Mouse (Mus musculus): ENCODE measurements around the gene 1700001C02Rik. TPM values are rescaled to one million over a fixed set of nuclear protein-coding genes. Genes with fewer than 3 reads are reported as not detected.
A peak's percentile ranks its signal among the peaks of the same experiment; 100 is the strongest.

The 1700001C02Rik gene
- polyA plus RNA-seq (2011; ENCODE audit: insufficient read depth, insufficient read length, low replicate concordance, missing spikeins): not detected in 2 replicates

DNA sequence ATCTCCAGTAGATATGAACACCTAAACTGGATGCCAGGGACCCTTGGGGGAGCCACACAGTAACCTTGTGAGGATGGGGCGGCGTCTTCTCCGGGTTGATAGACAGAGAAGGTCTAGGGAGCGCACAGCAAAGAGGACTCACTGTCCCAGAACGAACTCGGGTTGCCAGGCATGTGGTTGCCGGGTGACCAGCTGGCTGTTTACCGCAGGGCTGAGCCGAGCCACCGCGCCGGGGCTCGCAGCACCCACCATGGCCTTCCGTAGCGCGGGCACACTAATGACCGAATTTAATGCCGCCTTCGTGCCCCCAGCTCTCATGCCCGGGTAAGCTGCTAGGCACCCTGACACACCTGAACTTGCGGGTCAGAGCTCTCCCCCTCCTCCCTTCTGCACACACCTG lies at the start of gene 1700001C02Rik:
Gene 1700001C02Rik (plus strand): TSS at position 187 of the 400 bp plus-strand sequence.
- 20% methylated on average over 21 of the region's 21 CpGs for WGBS
- H3K4me3 ChIP-seq (replicated peaks; ENCODE audit: control insufficient read depth, low read depth, low read length): no peak within 1 kb of the TSS
- H3K27ac ChIP-seq (ENCODE audit: control insufficient read depth, insufficient read depth, low read depth, low read length, poor library complexity): no peak within 1 kb of the TSS
- no peak for TF ChIP-seq CTCF (IDR thresholded peaks at IDR 0.05; ENCODE audit: control insufficient read depth, insufficient read depth, low read length)
- TF ChIP-seq POLR2A (IDR thresholded peaks at IDR 0.05; ENCODE audit: borderline replicate concordance, control insufficient read depth, low read depth, low read length): no peak
- H3K4me1 ChIP-seq (ENCODE audit: control insufficient read depth, insufficient read depth, low read length): no peaks in the 10 kb centered on the region

DNA sequence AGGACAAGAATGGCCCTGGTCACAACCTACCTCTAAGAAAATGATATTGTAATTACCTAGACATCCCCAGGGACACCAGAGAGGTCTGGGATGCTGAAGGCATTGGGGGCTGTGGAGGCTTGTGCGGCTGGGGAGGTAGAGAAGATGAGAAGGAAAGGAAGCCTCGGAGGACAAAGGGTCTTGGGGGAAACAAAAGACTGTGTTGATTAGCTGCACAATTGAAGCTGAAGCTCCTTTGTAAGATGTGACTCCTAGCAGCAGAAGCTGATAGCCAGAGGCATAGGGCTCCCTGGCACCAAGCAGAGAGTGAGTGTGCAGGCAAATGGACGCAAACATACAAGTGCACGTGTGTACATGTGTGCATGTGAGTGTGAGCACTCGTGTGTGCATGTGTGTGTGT lies 49.2 kb upstream of the 1700001C02Rik start:
- 78% methylated on average over 5 of the region's 5 CpGs for WGBS
- Histone ChIP-seq H3K4me3 (replicated peaks; ENCODE audit: control insufficient read depth, low read depth, low read length) (no peak overlapping the region), H3K27ac (ENCODE audit: control insufficient read depth, insufficient read depth, low read depth, low read length, poor library complexity) (no peak overlapping the region), H3K4me1 (ENCODE audit: control insufficient read depth, insufficient read depth, low read length) (no peaks in the 10 kb centered on the region)
- TF ChIP-seq POLR2A (IDR thresholded peaks at IDR 0.05; ENCODE audit: borderline replicate concordance, control insufficient read depth, low read depth, low read length) (no peak), CTCF (IDR thresholded peaks at IDR 0.05; ENCODE audit: control insufficient read depth, insufficient read depth, low read length) (no peak)

DNA sequence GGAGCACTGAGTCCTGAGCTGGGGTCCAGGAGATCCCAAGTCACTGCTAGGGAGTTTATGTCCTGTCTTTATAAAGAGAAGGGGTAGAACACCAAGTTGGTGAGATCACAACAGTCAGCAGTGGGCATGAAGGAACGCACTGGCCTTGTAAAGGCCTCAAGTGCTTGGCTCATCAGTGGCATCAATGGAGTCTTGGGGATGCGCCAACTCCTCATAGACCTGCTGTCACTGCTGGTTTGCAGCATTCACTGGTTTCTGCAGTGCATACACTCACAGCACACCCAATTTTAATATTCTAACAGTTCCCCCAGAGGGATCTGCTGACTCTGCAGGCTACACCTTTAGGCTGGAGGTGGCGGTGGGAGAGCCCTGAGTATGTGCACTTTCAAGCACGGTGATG lies 42.7 kb upstream of the 1700001C02Rik start:
- Histone ChIP-seq H3K4me3 (replicated peaks; ENCODE audit: control insufficient read depth, low read depth, low read length) (no peak overlapping the region), H3K27ac (ENCODE audit: control insufficient read depth, insufficient read depth, low read depth, low read length, poor library complexity) (no peak overlapping the region), H3K4me1 (ENCODE audit: control insufficient read depth, insufficient read depth, low read length) (no peaks in the 10 kb centered on the region)
- no peak for TF ChIP-seq POLR2A (IDR thresholded peaks at IDR 0.05; ENCODE audit: borderline replicate concordance, control insufficient read depth, low read depth, low read length)
- no peak for TF ChIP-seq CTCF (IDR thresholded peaks at IDR 0.05; ENCODE audit: control insufficient read depth, insufficient read depth, low read length)
- 71% methylated on average over 4 of the region's 4 CpGs for WGBS

DNA sequence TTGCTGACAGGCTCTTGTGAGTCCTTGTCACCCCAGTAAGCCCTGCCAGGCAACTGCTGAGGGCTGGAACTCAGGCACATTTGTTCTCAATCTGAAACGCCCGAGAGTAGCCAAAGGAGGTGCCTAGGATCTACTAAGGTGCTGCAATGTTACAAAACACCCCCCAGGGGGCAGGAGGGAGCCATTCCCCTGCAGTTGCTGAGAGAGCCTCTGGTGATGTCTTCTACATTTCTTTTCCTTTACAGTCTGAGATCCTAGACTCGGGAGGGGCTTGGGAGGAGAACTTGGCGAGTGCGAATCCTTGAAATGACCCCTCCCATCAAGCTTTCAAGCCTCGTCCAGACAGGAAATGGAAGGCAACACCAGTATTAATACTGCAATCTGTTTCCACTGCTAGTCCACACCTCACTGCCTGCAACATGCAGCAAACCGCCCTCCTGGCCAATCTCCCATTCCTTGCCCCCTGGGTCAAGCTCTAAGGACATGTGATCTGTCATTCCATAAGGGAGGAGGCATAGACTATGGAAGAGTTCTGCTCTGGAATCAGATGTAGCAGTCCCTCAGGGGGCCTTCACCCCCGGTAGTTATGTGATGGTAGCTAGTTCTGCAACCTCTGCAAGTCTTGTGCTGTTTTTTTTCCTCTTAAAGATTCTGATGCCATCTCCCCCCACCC lies 42.1 kb upstream of the 1700001C02Rik start:
- 31% methylated on average over 8 of the region's 8 CpGs for WGBS
- H3K27ac ChIP-seq (ENCODE audit: control insufficient read depth, insufficient read depth, low read depth, low read length, poor library complexity): no peak overlapping the region
- no peaks in the 10 kb centered on the region for H3K4me1 ChIP-seq (ENCODE audit: control insufficient read depth, insufficient read depth, low read length)
- TF ChIP-seq POLR2A (IDR thresholded peaks at IDR 0.05; ENCODE audit: borderline replicate concordance, control insufficient read depth, low read depth, low read length) (no peak), CTCF (IDR thresholded peaks at IDR 0.05; ENCODE audit: control insufficient read depth, insufficient read depth, low read length) (peak; percentile 50; the same call in 1 of the 2 replicates)
- no peak overlapping the region for H3K4me3 ChIP-seq (replicated peaks; ENCODE audit: control insufficient read depth, low read depth, low read length)

DNA sequence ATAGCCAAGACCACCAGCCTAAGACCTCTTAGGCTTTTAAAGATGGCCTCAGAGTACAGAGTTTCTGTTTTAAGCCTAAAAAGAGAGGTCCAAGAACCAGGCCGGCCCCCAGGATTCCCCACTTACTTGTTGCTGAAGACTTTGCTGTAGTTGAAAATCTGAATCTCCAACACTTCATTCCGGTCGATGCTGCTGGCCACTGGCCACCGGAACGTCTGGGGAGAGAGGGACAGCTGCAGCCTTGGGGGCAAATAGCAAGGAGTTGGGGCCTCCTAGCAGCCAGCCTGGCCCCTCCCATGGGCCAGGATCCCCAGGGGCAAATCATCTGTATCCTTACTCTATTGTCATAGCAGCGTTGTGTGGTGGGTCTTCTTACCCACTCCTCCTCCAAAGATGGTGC lies 38.4 kb upstream of the 1700001C02Rik start:
- Histone ChIP-seq H3K4me1 (ENCODE audit: control insufficient read depth, insufficient read depth, low read length) (no peaks in the 10 kb centered on the region), H3K4me3 (replicated peaks; ENCODE audit: control insufficient read depth, low read depth, low read length) (no peak overlapping the region), H3K27ac (ENCODE audit: control insufficient read depth, insufficient read depth, low read depth, low read length, poor library complexity) (no peak overlapping the region)
- WGBS: 83% methylated on average over 6 of the region's 6 CpGs
- TF ChIP-seq CTCF (IDR thresholded peaks at IDR 0.05; ENCODE audit: control insufficient read depth, insufficient read depth, low read length) (no peak), POLR2A (IDR thresholded peaks at IDR 0.05; ENCODE audit: borderline replicate concordance, control insufficient read depth, low read depth, low read length) (no peak)

DNA sequence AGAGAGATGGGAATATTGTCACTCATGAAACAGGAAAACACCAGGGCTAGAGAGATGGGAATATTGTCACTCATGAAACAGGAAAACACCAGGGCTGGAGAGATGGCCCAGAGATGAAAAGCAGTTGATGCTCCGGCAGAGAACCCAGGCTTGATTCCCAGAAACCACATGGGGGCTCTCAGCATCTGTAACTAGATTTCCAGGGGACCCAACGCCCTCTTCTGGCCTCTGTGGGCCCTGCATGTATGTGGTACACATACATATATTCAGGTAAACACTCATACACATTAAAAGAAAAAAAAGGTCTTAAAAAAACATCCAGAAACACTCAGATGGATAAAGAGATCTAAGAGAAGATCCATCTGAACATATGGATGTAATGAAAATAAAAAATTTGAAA lies 26.9 kb upstream of the 1700001C02Rik start:
- TF ChIP-seq POLR2A (IDR thresholded peaks at IDR 0.05; ENCODE audit: borderline replicate concordance, control insufficient read depth, low read depth, low read length) (no peak), CTCF (IDR thresholded peaks at IDR 0.05; ENCODE audit: control insufficient read depth, insufficient read depth, low read length) (no peak)
- H3K4me3 ChIP-seq (replicated peaks; ENCODE audit: control insufficient read depth, low read depth, low read length): no peak overlapping the region
- no peaks in the 10 kb centered on the region for H3K4me1 ChIP-seq (ENCODE audit: control insufficient read depth, insufficient read depth, low read length)
- WGBS: 38% methylated on average over 2 of the region's 2 CpGs
- no peak overlapping the region for H3K27ac ChIP-seq (ENCODE audit: control insufficient read depth, insufficient read depth, low read depth, low read length, poor library complexity)

DNA sequence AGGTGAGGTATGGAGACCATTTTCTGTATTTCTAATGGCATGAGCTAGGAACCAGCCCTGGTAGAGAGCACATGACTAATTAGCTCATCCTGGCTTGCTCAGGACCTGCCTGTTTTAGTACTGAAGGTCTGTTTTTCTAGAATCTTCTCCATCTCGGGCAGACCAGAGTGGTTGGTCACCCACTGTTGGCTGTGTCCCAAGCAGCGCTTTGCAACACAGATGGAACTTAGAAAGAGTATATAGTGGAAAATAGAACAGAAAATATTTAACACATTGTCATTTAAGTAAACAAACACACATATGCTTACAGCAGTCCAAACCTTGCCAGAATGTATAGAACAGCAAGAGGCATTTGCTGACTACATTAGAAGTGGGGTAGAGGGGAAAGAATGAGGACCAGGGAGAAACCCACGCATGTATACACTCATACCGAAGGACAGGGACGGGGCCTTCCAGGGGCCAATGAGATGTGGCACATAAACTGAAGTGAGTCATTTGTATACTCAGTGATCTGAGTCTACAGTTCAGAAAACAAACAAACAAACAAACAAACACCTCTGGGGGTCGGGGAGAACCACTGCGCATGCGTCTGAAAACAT lies 25.4 kb upstream of the 1700001C02Rik start:
- Histone ChIP-seq H3K4me1 (ENCODE audit: control insufficient read depth, insufficient read depth, low read length) (no peaks in the 10 kb centered on the region), H3K4me3 (replicated peaks; ENCODE audit: control insufficient read depth, low read depth, low read length) (no peak overlapping the region), H3K27ac (ENCODE audit: control insufficient read depth, insufficient read depth, low read depth, low read length, poor library complexity) (no peak overlapping the region)
- TF ChIP-seq CTCF (IDR thresholded peaks at IDR 0.05; ENCODE audit: control insufficient read depth, insufficient read depth, low read length): no peak
- no peak for TF ChIP-seq POLR2A (IDR thresholded peaks at IDR 0.05; ENCODE audit: borderline replicate concordance, control insufficient read depth, low read depth, low read length)
- WGBS: 78% methylated on average over 8 of the region's 8 CpGs

DNA sequence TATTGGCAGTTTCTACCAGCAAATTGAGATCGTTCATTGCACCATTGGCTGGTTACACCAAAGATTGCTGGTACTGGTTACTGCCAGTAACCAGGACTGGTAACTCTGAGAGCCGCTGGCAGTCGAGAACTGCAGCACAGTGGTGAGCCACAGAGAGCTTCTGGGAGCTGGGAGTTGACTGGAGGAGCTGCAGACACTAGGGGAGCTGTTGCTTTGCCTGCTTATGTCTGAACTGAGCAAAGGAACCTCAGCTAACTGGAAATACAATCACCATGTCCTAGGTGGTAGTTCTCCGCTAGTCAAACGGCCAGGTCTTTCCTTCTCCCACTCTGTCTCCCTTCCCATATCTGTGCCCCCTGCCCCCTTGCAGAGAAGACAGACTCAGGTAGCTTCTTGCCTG lies 23.7 kb upstream of the 1700001C02Rik start:
- Histone ChIP-seq H3K4me3 (replicated peaks; ENCODE audit: control insufficient read depth, low read depth, low read length) (no peak overlapping the region), H3K4me1 (ENCODE audit: control insufficient read depth, insufficient read depth, low read length) (no peaks in the 10 kb centered on the region), H3K27ac (ENCODE audit: control insufficient read depth, insufficient read depth, low read depth, low read length, poor library complexity) (no peak overlapping the region)
- no peak for TF ChIP-seq POLR2A (IDR thresholded peaks at IDR 0.05; ENCODE audit: borderline replicate concordance, control insufficient read depth, low read depth, low read length)
- TF ChIP-seq CTCF (IDR thresholded peaks at IDR 0.05; ENCODE audit: control insufficient read depth, insufficient read depth, low read length): no peak
- 63% methylated on average over 5 of the region's 5 CpGs for WGBS
